Mouse (Mus musculus): ENCODE measurements around the gene Shisal2b. TPM values are rescaled to one million over a fixed set of nuclear protein-coding genes. Genes with fewer than 3 reads are reported as not detected.
A peak's percentile ranks its signal among the peaks of the same experiment; 100 is the strongest.

The Shisal2b gene
- total RNA-seq, 4 experiments from 2014 or later, result not detected

GRCm38 (mm10) chr13:104816635-104817571 lies 46.8 kb downstream of the Shisal2b start, which contains the start of gene Cwc27:
Gene Cwc27 (minus strand): TSS chr13:104817142.
- DNase-seq (ENCODE audit: low spot score in 2 of 2), result peak; percentile 60 to 61

DNA sequence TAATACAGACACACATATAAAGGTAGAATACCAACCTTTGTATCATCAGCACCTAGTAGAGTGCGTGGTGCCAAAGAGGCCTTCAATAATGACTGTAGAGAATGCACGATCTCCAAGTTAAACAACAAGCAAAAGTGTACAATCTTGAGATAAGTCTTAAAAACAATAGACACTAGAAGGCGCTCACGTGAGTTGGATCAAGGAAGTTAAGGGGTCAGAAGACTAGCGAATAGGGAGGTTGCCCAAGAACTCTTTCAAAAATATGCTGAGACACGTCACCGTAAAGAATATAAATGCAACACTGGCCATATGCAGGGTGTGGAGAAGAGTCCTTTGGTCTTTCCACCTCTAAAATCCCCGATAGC lies 47.4 kb downstream of the Shisal2b start:
- DNase-seq (ENCODE audit: low spot score in 2 of 2), result no peak

DNA sequence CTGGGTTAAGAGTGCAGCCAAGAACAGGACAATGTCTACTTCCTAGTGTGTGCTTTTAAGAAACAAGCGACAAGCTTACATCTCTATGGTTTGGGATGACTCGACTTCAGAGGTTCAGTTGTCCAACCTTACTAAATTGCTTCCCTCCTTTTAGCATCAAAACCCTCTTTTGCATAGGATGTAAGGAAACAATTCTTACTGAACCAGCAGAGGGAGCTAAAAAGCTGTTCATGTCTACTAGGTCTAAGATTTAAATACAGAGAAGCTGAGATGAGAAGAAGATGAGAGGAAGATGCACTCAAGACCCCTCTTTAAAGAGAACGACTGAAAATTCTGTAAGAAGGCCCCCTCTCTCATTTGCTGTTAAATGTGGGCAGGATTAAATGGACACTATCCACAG lies 58.0 kb downstream of the Shisal2b start:
- DNase-seq (ENCODE audit: low spot score in 2 of 2), result no peak

DNA sequence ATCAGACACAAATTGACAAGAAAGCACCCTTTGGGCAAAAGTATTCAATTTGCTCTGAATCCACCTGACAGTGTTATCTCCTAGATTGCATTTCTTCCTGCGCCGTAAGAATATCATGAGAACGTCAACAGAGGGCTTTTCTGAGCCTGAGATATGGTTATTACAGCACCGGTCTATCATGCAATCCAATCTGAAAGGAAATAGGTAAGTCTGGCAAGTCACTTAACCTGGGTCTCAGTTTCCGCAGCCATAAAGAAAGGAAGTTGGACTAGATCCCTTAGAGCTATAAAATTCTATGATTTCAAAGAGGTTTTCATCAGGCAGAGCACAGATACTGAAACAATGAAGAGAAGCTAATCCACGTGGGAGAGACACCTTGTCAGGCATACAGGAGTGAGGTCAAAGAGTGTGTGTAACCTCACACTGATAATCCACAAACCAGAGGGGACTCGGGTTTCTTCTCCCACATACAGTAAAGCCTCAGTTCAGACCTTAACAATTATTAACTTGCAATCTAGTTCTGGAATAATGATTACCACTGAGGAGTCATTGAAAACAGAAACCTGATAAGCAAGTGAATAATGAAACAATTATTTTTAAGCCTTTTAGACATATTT lies 64.0 kb downstream of the Shisal2b start:
- no peak for DNase-seq (ENCODE audit: low spot score in 2 of 2)

DNA sequence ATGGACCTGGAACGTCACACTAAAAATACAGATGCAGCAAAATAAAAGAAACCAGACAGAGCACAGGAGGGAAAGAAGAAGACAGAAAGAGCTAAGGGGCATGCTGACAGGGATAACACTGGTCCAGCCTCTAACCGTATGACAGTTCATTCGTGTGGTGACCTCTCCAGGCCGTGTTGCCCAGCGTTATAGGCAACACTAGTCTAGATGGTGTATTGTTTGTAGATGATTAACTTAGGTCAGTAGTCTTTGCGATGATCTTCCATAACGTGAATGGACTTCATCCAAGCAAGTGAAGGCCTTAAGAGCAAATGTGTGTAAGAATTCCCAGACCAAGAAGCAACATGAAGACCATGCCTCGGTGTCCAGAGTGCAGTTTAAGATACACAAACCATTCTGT lies 64.6 kb downstream of the Shisal2b start:
- no peak for DNase-seq (ENCODE audit: low spot score in 2 of 2)

Other genes with a start within 250 kb of the Shisal2b start
- gene Srek1ip1, start 71.4 kb downstream of the Shisal2b start, total RNA-seq (2022), result 10 to 100 TPM; 10.2 to 14.5 (median 12.0) TPM
- 10 to 100 TPM in 2 of 4 experiments, 1 to 10 TPM in 2; 9.6 to 12.7 (median 9.9) TPM for gene Cwc27, start 46.8 kb downstream of the Shisal2b start, total RNA-seq (2022)
- under 1 TPM; 0.61 to 0.80 (median 0.68) TPM for gene Rgs7bp, start 191.0 kb upstream of the Shisal2b start, total RNA-seq (2022)
- gene 4933425L06Rik, start 218.2 kb upstream of the Shisal2b start, total RNA-seq (2022), result not detected

Measured in gastrocnemius, adult 8-10 months (tissue).